Mouse (Mus musculus) thymus, adult 2 months (tissue): ENCODE measurements at regions not wholly inside any gene's neighbourhood (a gene's known extent, or its start where the extent isn't known, plus 50 kb on each side); places are given as distances from the start of the nearest gene placed in this dataset.

Experiments used
- DNase-seq: peaks from one replicate; pipeline ENCODE4 v3.0.0; 2021
- H3K27ac ChIP-seq: fragments of 200-500 bp; 2 replicates; pipeline ENCODE4 v1.5.1; 2012; ENCODE audit warnings: low read length, control low read depth; ENCODE audit not compliant: control insufficient read depth, insufficient read depth
- H3K27me3 ChIP-seq: fragments of 200-500 bp; 2 replicates; pipeline ENCODE4 v1.6.1; 2012; ENCODE audit warnings: mild to moderate bottlenecking, low read length, moderate library complexity, mixed read lengths; ENCODE audit not compliant: control insufficient read depth, insufficient read depth
- H3K36me3 ChIP-seq: fragments of 200-500 bp; 2 replicates; pipeline ENCODE4 v1.6.1; 2012; ENCODE audit warnings: mild to moderate bottlenecking, low read length, moderate library complexity; ENCODE audit not compliant: control insufficient read depth, insufficient read depth
- H3K4me1 ChIP-seq: fragments of 200-500 bp; replicated peaks from 2 replicates; pipeline ENCODE4 v1.6.1; 2012; ENCODE audit warnings: low read length; ENCODE audit not compliant: control insufficient read depth, insufficient read depth
- H3K4me3 ChIP-seq: fragments of 200-500 bp; 2 replicates; pipeline ENCODE4 v1.5.1; 2012; ENCODE audit warnings: mild to moderate bottlenecking, low read length, control low read depth, moderate library complexity; ENCODE audit not compliant: control insufficient read depth, insufficient read depth
- CTCF ChIP-seq: fragments of 200-500 bp; IDR thresholded peaks from 2 replicates; pipeline ENCODE4 v1.5.1; 2012; ENCODE audit warnings: mild to moderate bottlenecking, control low read depth, low read length, moderate library complexity, borderline replicate concordance; ENCODE audit not compliant: control insufficient read depth, poor library complexity, insufficient read depth; ENCODE audit errors: extremely low read depth
- POLR2A ChIP-seq: fragments of 200-500 bp; IDR thresholded peaks from 2 replicates; pipeline ENCODE4 v1.6.1; 2012; ENCODE audit warnings: mild to moderate bottlenecking, low read length, control low read depth, moderate library complexity; ENCODE audit not compliant: control insufficient read depth, poor library complexity, insufficient read depth; ENCODE audit errors: extremely low read depth
- WGBS: fragments of 180-500 bp; shearing (Covaris S2); methylation state at CpG from one replicate; pipeline ENCODE4 v1.1.7; 2018; 5-methylcytosine and 5-hydroxymethylcytosine counted together

GRCm38 (mm10) chr2:146722351-146723025, 133.2 kb upstream of the Kiz start:
- DNase-seq, result no peak
- H3K36me3 ChIP-seq, result no peaks in the 10 kb centered on the region
- H3K27ac ChIP-seq, result no peak overlapping the region
- TF ChIP-seq POLR2A (no peak), CTCF (no peak)
- H3K27me3 ChIP-seq, result no peaks in the 10 kb centered on the region
- no peaks in the 10 kb centered on the region for H3K4me1 ChIP-seq
- H3K4me3 ChIP-seq, result no peak overlapping the region
- WGBS, result 93% methylated on average over 8 of the region's 8 CpGs

GRCm38 (mm10) chr2:146723172-146723571, 132.5 kb upstream of the Kiz start:
- H3K36me3 ChIP-seq, result no peaks in the 10 kb centered on the region
- no peak overlapping the region for H3K4me3 ChIP-seq
- 93% methylated on average over 9 of the region's 9 CpGs for WGBS
- H3K27me3 ChIP-seq, result no peaks in the 10 kb centered on the region
- no peak overlapping the region for H3K27ac ChIP-seq
- DNase-seq, result no peak
- TF ChIP-seq CTCF (no peak), POLR2A (no peak)
- no peaks in the 10 kb centered on the region for H3K4me1 ChIP-seq

- Histone ChIP-seq H3K36me3 (no peaks in the 10 kb centered on the region), H3K27ac (no peak overlapping the region), H3K27me3 (no peaks in the 10 kb centered on the region), H3K4me3 (no peak overlapping the region), H3K4me1 (no peaks in the 10 kb centered on the region)
- TF ChIP-seq CTCF, result no peak
- TF ChIP-seq POLR2A, result no peak
- 93% methylated on average over 4 of the region's 4 CpGs for WGBS
- no peak for DNase-seq
Measured at GRCm38 (mm10) chr2:146723671-146724070, 132.0 kb upstream of the Kiz start.

- Histone ChIP-seq H3K4me1 (no peaks in the 10 kb centered on the region), H3K27me3 (no peaks in the 10 kb centered on the region), H3K27ac (no peak overlapping the region), H3K36me3 (no peaks in the 10 kb centered on the region), H3K4me3 (no peak overlapping the region)
- DNase-seq, result no peak
- TF ChIP-seq CTCF (no peak), POLR2A (no peak)
- 89% methylated on average over 10 of the region's 10 CpGs for WGBS
Measured at GRCm38 (mm10) chr2:146724142-146724679, 131.5 kb upstream of the Kiz start.

GRCm38 (mm10) chr2:146724924-146725555, 130.6 kb upstream of the Kiz start:
- Histone ChIP-seq H3K27ac (no peak overlapping the region), H3K27me3 (no peaks in the 10 kb centered on the region), H3K4me1 (no peaks in the 10 kb centered on the region), H3K36me3 (no peaks in the 10 kb centered on the region), H3K4me3 (no peak overlapping the region)
- 84% methylated on average over 9 of the region's 9 CpGs for WGBS
- TF ChIP-seq CTCF, result no peak
- no peak for TF ChIP-seq POLR2A
- DNase-seq, result no peak

GRCm38 (mm10) chr2:146728693-146729092, 127.0 kb upstream of the Kiz start:
- no peak for DNase-seq
- TF ChIP-seq CTCF, result no peak
- Histone ChIP-seq H3K27ac (no peak overlapping the region), H3K27me3 (no peaks in the 10 kb centered on the region), H3K4me3 (no peak overlapping the region), H3K36me3 (no peaks in the 10 kb centered on the region), H3K4me1 (no peaks in the 10 kb centered on the region)
